Mouse (Mus musculus) liver, embryonic 15.5 days (tissue): ENCODE data around the gene Lrrc46. TPM values are rescaled to one million over a fixed set of nuclear protein-coding genes. Genes with fewer than 3 reads are reported as not detected.

ENCODE experiments used
- ATAC-seq: fragments of 200-750 bp; cut with Nextera tagmentation; 2 replicates; pipeline ENCODE4 v1.8.0; 2017; ENCODE audit warnings: moderate number of reproducible peaks, mild to moderate bottlenecking, moderate library complexity; ENCODE audit not compliant: insufficient read depth
- H3K27ac ChIP-seq: fragments of 300-500 bp; sonication (generic); replicated peaks from 2 replicates; pipeline ENCODE4 v1.5.1; 2015; ENCODE audit warnings: mild to moderate bottlenecking, inconsistent platforms
- H3K27me3 ChIP-seq: fragments of 300-500 bp; sonication (generic); 2 replicates; pipeline ENCODE4 v1.6.1; 2015; ENCODE audit warnings: mild to moderate bottlenecking, inconsistent platforms
- H3K36me3 ChIP-seq: fragments of 300-500 bp; sonication (generic); replicated peaks from 2 replicates; pipeline ENCODE4 v1.6.1; 2015; ENCODE audit warnings: moderate library complexity, mild to moderate bottlenecking, inconsistent platforms
- H3K4me1 ChIP-seq: fragments of 300-500 bp; sonication (generic); replicated peaks from 2 replicates; pipeline ENCODE4 v1.6.1; 2015; ENCODE audit warnings: inconsistent platforms
- H3K4me2 ChIP-seq: fragments of 300-500 bp; sonication (generic); 2 replicates; pipeline ENCODE4 v1.6.1; 2015; ENCODE audit warnings: moderate library complexity, mild to moderate bottlenecking, inconsistent platforms
- H3K4me3 ChIP-seq: fragments of 300-500 bp; sonication (generic); replicated peaks from 2 replicates; pipeline ENCODE4 v1.5.1; 2015; ENCODE audit warnings: mild to moderate bottlenecking, inconsistent platforms
- H3K9ac ChIP-seq: fragments of 300-500 bp; sonication (generic); 2 replicates; pipeline ENCODE4 v1.6.1; 2015; ENCODE audit warnings: moderate library complexity, mild to moderate bottlenecking, inconsistent platforms
- H3K9me3 ChIP-seq: fragments of 300-500 bp; sonication (generic); replicated peaks from 2 replicates; pipeline ENCODE4 v1.6.1; 2016; ENCODE audit warnings: inconsistent platforms
- WGBS: fragments of 180-500 bp; shearing (Covaris S2); methylation state at CpG from one replicate; pipeline ENCODE4 v1.1.7; 2015; ENCODE audit warnings: mixed read lengths; ENCODE audit not compliant: insufficient replicate concordance; 5-methylcytosine and 5-hydroxymethylcytosine counted together
- polyA plus RNA-seq: library from polyadenylated mRNA; unstranded; fragments of >200 nt; fragmentation: Nextera tagmentation; extraction: Ambion mirVana; gene quantifications from 2 replicates; pipeline ENCODE4 v1.2.1, GENCODE M21; 2015

The Lrrc46 gene
- polyA plus RNA-seq, 1 experiment from 2014 or later, result 0.54 TPM

DNA sequence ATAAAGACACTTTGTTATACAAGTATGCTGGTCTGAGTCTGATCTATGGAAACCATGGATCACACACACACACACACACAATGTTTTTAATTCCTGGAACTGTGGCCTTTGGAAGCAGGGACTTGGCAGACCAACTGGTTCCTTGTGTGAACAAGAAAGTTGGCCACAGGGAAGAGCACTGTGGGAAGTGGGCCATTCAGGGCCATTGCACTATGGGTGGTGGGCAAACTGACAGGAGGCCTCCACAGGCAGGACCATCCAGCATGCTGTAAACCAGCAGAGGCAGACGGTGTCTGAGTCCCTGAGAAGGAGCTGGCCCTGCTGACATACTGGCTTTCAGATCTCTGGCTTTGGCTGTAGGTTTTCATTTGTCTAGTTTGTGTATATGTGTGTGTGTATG, 28.1 kb upstream of the Lrrc46 start:
- H3K36me3 ChIP-seq, result peaks cover 10% of the 10 kb centered on the region; the same call in 1 of the 2 replicates
- H3K9ac ChIP-seq, result no peak overlapping the region
- H3K27ac ChIP-seq, result no peak overlapping the region
- no peaks in the 10 kb centered on the region for H3K27me3 ChIP-seq
- no peaks in the 10 kb centered on the region for H3K4me1 ChIP-seq
- H3K4me3 ChIP-seq, result no peak overlapping the region
- no peak overlapping the region for H3K4me2 ChIP-seq
- 63% methylated on average over 1 of the region's 1 CpGs for WGBS
- H3K9me3 ChIP-seq, result no peaks in the 10 kb centered on the region
- no peak for ATAC-seq

DNA sequence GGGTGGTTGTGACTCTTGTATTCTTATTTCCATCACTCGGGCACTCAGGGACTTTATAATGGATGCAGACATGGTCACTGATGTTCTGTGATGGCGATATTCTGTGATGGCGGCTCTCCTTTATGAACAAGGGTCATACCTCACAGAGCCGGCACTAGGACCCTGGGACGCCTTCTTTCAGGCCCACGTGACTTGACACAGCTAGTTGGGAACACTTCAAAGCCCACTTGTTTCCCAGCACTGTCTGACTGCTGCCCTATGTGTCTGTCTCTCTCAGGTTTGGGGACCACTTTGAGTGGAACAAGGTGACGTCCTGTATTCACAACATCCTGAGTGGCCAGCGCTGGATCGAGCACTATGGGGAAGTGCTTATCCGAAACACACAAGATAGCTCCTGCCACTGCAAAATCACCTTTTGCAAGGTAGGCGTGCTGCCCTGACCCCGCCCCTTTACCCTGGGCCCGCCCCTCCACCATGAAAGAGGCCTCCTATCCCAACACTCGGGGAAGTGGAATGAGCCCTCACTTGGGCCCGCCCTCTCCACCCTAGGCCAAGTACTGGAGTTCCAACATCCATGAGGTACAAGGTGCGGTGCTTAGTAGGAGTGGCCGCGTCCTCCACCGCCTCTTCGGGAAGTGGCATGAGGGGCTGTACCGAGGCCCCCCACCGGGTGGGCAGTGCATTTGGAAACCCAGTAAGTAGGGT, 25.6 kb upstream of the Lrrc46 start:
- Histone ChIP-seq H3K4me1 (no peaks in the 10 kb centered on the region), H3K9me3 (no peaks in the 10 kb centered on the region), H3K9ac (no peak overlapping the region), H3K4me3 (no peak overlapping the region), H3K36me3 (peaks cover 10% of the 10 kb centered on the region; the same call in 1 of the 2 replicates), H3K27me3 (no peaks in the 10 kb centered on the region), H3K27ac (no peak overlapping the region), H3K4me2 (no peak overlapping the region)
- no peak for ATAC-seq
- 63% methylated on average over 22 of the region's 22 CpGs for WGBS

DNA sequence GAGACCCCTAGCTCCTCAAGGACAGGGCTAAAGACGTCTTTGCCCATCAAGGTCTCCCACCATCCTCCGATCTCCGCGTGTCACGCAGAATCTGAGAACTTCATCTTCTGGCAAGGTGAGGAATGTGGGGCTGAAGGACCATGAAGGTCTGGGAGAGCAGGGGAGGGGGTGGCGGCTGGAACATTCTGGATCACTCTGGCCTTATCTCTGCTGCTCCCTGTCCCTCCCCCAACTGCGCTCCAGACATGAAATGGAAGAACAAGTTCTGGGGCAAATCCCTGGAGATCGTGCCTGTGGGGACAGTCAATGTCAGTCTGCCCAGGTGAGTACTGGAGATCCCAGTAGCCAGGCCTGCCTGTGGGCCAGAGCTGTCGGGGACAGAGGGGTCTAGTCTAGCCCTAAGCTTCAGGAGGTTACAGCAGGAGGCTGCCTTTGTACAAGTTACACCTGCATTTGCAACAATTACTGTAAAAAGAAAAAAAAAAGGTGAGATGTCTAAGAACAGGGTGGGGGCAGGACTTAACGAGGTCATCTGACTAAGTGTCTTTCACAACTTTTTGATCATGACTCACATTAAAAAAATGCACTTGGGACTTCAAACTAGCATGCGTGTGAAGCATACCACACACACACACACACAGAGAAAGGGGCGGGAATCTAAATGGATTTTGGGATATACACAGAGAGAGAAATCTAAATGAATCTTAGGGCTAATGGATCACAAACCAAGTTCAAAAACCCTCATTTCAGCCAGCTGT, 24.5 kb upstream of the Lrrc46 start:
- no peak overlapping the region for H3K4me2 ChIP-seq
- H3K27ac ChIP-seq, result no peak overlapping the region
- no peaks in the 10 kb centered on the region for H3K4me1 ChIP-seq
- no peak overlapping the region for H3K4me3 ChIP-seq
- WGBS, result 76% methylated on average over 12 of the region's 12 CpGs
- no peak for ATAC-seq
- no peak overlapping the region for H3K9ac ChIP-seq
- no peaks in the 10 kb centered on the region for H3K9me3 ChIP-seq
- peaks cover 16% of the 10 kb centered on the region for H3K36me3 ChIP-seq
- no peaks in the 10 kb centered on the region for H3K27me3 ChIP-seq

DNA sequence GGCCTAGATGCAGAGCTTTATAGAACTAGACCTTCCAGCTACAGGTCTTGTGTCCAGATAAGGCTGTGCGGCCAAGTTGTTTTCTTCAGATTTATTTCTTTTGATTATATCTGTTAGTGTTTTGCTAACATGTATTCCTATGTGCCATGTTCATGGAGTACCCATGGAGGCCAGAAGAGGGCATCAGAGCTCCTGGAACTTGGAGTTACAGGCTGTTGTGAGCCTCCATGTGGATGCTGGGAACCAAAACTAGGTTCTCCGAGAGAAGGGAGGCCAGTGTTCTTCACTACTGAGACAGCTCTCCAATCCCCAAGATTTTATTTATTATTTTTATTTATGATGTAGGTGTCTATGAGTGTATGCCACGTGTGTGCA, 22.7 kb upstream of the Lrrc46 start:
- H3K27ac ChIP-seq, result no peak overlapping the region
- 68% methylated on average over 3 of the region's 3 CpGs for WGBS
- no peak overlapping the region for H3K4me3 ChIP-seq
- H3K4me2 ChIP-seq, result no peak overlapping the region
- H3K36me3 ChIP-seq, result peaks cover 26% of the 10 kb centered on the region
- H3K9ac ChIP-seq, result no peak overlapping the region
- no peak for ATAC-seq
- H3K4me1 ChIP-seq, result no peaks in the 10 kb centered on the region
- no peaks in the 10 kb centered on the region for H3K27me3 ChIP-seq
- H3K9me3 ChIP-seq, result no peaks in the 10 kb centered on the region

DNA sequence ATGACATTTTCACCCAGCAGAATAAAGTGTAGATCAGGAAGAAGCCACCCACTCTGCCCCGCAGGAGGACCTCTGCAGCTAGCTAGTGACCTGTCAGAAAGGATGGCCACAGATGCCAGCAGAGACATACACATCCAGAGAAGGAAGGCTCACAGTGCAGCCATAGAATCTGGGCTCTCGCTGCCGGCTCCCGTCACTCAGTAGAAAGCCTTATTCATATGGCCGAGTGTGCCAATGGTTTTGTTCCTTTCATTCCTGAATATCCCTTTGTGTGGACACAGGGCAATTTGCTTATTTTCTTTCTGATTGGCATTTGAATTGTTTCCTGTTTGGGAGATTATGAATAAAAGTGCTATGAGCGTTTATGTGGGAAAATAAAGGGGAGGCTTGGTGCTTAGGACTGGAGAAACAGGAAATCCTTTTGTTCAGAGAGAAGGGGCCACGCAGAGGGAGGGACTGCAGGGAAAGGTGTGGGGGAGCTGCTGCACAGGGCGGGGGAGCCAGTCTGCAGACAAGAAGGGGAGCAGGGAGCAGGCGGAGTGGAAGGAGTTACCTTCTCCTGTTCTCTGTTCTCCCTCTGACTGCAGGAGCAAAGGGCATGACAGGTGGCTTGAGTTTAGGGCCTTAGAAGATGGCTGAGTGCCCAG, 22.2 kb upstream of the Lrrc46 start:
- no peak for ATAC-seq
- H3K4me1 ChIP-seq, result no peaks in the 10 kb centered on the region
- H3K9me3 ChIP-seq, result no peaks in the 10 kb centered on the region
- no peak overlapping the region for H3K27ac ChIP-seq
- no peaks in the 10 kb centered on the region for H3K27me3 ChIP-seq
- H3K4me3 ChIP-seq, result no peak overlapping the region
- H3K9ac ChIP-seq, result no peak overlapping the region
- no peak overlapping the region for H3K4me2 ChIP-seq
- WGBS, result 47% methylated on average over 9 of the region's 9 CpGs
- peaks cover 26% of the 10 kb centered on the region for H3K36me3 ChIP-seq

DNA sequence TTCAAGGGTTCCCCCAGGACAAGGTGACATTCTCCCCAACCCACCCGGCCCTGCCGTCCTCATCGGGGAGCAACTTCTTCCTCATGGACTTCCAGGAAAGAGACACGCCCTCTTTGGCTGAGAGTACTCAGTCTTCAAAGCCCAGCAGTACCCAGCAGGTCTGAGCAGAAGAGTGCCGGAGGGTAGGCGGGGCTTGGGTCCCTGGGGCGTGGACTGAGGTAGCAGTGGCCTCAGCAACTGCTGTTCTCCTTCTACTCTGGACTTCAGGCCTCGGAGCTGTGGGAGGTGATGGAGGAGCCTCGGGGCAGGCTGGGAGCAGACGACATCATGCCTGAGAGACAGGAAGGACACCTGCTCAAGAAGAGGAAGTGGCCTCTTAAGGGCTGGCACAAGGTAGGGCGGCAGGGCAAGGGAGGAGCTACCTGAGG, 11.0 kb upstream of the Lrrc46 start:
- Histone ChIP-seq H3K9ac (0 out of 2 replicates have a peak overlapping the region, but pooled peaks have one; percentile 42), H3K36me3 (peaks cover 45% of the 10 kb centered on the region)
- ATAC-seq, result peak; percentile 65

DNA sequence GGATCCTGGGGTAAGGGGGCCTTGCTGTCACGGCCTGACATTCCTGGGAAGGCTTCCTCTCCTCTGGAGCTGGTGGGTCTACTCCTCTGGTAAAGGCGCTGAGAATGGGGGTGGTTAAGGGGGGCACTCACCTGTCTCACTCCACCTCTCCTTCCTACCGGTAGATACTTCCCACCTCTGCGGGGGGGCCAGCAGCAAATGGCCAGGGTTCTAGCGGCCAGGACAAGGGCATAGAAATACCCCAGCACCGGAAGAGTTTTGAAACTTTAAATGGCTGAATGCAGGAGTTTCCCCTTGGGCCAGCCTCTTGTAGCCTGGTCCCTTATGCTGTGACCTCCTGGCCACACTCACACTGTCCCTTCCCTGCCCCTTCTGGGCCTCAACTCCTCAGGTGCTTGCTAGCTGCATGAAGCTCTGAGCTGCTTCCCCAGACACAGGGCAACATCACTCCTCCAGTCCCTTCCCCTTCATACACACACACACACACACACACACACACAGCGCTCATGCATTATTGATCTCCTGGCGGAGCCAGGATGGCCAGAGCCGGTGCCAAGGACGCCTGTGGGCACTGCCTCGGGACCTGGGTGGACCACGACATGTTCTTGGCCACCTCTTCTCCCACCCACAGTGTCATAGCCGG, 9.9 kb upstream of the Lrrc46 start:
- H3K4me1 ChIP-seq, result peaks cover 28% of the 10 kb centered on the region
- H3K9ac ChIP-seq, result peak overlapping the region; percentile 68
- H3K4me3 ChIP-seq, result peak overlapping the region; percentile 66
- H3K27ac ChIP-seq, result peak overlapping the region; percentile 54; the same call in 1 of the 2 replicates
- no peaks in the 10 kb centered on the region for H3K9me3 ChIP-seq
- WGBS, result 17% methylated on average over 13 of the region's 13 CpGs
- H3K4me2 ChIP-seq, result peak overlapping the region; percentile 72
- H3K27me3 ChIP-seq, result no peaks in the 10 kb centered on the region
- peaks cover 46% of the 10 kb centered on the region for H3K36me3 ChIP-seq
- no peak for ATAC-seq

More for the DNA sequence above, 11.0 kb upstream of the Lrrc46 start:
- Histone ChIP-seq H3K4me1 (peaks cover 28% of the 10 kb centered on the region), H3K27me3 (no peaks in the 10 kb centered on the region), H3K4me3 (peak overlapping the region; percentile 66), H3K4me2 (peak overlapping the region; percentile 72), H3K9me3 (no peaks in the 10 kb centered on the region), H3K27ac (no peak overlapping the region)
- WGBS, result 16% methylated on average over 11 of the region's 11 CpGs

DNA sequence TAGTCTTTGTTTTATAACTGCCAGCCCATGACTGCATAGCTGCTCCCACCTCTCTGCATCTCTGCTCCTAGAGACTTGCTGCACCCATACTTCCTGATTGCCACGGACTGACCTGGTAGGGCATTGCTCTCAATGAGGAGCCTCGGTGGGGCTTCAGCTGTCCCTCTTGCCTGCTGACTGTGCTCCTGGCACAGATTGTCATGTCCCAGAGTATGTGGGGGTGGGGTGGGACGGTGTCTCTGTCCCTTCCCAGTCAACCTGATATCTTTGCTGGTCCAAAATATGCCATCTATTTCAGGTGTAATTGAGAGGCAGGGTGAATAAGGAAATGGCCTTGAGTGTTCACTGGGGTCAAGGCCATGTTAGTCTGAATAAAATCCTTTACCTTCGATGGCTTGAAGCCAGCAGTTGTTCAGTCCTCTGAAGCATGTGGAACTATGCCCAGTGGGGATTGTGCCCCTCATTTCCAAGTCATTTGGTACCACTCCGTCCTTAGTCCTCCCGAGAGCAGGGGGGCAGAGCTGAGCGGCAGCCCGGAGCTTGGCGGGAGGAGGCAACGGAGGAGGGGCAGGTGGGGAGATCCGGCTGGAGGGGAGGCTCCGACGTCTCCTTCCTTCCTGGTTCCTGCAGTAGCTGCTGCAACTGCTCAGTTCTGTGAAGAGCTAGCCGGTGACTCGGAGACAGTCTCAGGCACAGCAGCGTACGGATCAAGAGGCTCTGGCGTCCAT, 9.2 kb upstream of the Lrrc46 start, which contains the start of gene Osbpl7:
Gene Osbpl7, plus strand, starts transcription at position 413 of the 728 bp plus-strand sequence.
- no peaks in the 10 kb centered on the region for H3K9me3 ChIP-seq
- peak within 1 kb of the TSS; percentile 72 for H3K4me2 ChIP-seq
- peak within 1 kb of the TSS; percentile 54; the same call in 1 of the 2 replicates for H3K27ac ChIP-seq
- ATAC-seq, result peak; percentile 56
- WGBS, result 5% methylated on average over 18 of the region's 18 CpGs
- peaks cover 39% of the 10 kb centered on the region for H3K36me3 ChIP-seq
- H3K9ac ChIP-seq, result peak within 1 kb of the TSS; percentile 68
- no peaks in the 10 kb centered on the region for H3K27me3 ChIP-seq
- peak within 1 kb of the TSS; percentile 66 for H3K4me3 ChIP-seq
- peaks cover 28% of the 10 kb centered on the region for H3K4me1 ChIP-seq

DNA sequence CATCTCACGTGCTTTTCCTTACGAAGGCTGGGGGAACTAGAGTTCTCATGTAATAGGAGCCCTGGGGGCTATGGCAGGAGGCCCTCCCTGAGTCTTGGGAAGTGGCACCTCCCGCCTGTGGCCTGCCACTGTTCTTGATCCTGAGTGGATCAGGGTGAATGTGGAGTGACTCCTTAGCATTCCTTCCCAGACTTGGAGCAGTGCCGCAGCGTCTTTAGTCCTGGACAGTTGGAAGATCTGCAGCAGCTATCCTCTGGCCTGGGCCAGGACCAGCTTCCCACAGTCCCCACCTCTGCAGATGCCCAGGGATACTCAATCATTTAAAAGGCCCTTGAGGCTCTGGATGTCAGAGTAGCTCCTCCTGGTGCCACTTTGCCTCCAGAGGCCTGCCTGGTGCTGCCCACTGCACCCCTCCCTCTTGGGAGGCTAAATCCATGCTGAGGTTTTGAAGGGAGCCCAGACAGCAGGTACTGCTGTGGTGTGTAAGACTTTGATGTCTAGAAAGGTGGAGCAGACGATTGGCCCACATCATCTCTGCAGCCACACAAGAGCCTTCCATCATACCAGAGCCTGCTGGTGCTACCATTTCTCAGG, 8.4 kb upstream of the Lrrc46 start:
- Histone ChIP-seq H3K27ac (no peak overlapping the region), H3K36me3 (peaks cover 37% of the 10 kb centered on the region), H3K4me3 (no peak overlapping the region), H3K4me1 (peaks cover 28% of the 10 kb centered on the region), H3K4me2 (no peak overlapping the region; the same call in 1 of the 2 replicates), H3K27me3 (no peaks in the 10 kb centered on the region), H3K9ac (no peak overlapping the region), H3K9me3 (no peaks in the 10 kb centered on the region)
- ATAC-seq, result no peak
- WGBS, result 68% methylated on average over 6 of the region's 6 CpGs

DNA sequence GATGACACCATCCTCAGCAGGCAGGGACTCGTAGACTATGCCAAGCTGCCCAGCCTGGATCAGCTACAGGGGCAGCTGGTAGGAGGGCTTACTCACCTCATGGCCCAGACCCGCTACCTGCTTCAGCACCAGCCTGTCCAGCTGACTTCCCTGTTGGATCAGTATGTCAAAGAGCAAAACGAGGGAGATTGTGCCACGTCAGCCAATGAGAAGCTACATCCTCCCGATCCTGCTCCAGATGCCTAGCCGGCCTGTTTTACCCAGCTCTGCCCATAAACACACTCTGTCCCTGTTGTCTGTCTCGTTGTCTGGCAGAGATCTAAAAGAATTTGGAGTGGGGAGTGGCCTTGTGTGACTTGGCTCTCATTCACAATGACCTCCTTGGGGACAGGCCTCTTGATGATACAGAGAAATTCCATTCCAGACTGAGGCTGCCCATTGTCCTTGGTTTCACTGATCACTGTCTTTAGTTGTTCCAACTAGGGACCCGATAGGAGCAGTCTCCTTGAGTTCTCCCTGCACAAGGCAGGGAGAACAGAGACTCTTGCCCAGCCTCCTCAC, 7.0 kb upstream of the Lrrc46 start:
- no peak overlapping the region for H3K4me3 ChIP-seq
- 72% methylated on average over 8 of the region's 8 CpGs for WGBS
- H3K9me3 ChIP-seq, result no peaks in the 10 kb centered on the region
- H3K9ac ChIP-seq, result no peak overlapping the region
- no peak overlapping the region for H3K4me2 ChIP-seq
- no peak for ATAC-seq
- H3K4me1 ChIP-seq, result peaks cover 29% of the 10 kb centered on the region
- peaks cover 34% of the 10 kb centered on the region for H3K36me3 ChIP-seq
- no peaks in the 10 kb centered on the region for H3K27me3 ChIP-seq
- H3K27ac ChIP-seq, result no peak overlapping the region
